Mouse (Mus musculus) stomach, embryonic 16.5 days (tissue): ENCODE measurements around the gene Ell2. TPM values are rescaled to one million over a fixed set of nuclear protein-coding genes. Genes with fewer than 3 reads are reported as not detected.

ENCODE experiments used
- ATAC-seq: fragments of 200-750 bp; cut with Nextera tagmentation; 2 replicates; pipeline ENCODE4 v1.8.0; 2017; ENCODE audit warnings: moderate number of reproducible peaks, moderate TSS enrichment; ENCODE audit not compliant: insufficient read depth, low FRiP score
- H3K27ac ChIP-seq: fragments of 300-500 bp; sonication (generic); 2 replicates; pipeline ENCODE4 v1.5.1; 2014; ENCODE audit warnings: low read length
- H3K27me3 ChIP-seq: fragments of 300-500 bp; sonication (generic); 2 replicates; pipeline ENCODE4 v1.6.1; 2014; ENCODE audit warnings: low read length, control low read depth, mixed read lengths; ENCODE audit not compliant: control insufficient read depth, insufficient read depth
- H3K36me3 ChIP-seq: fragments of 300-500 bp; sonication (generic); 2 replicates; pipeline ENCODE4 v1.6.1; 2014; ENCODE audit warnings: low read length; ENCODE audit not compliant: control insufficient read depth, insufficient read depth
- H3K4me1 ChIP-seq: fragments of 300-500 bp; sonication (generic); 2 replicates; pipeline ENCODE4 v1.6.1; 2014; ENCODE audit warnings: low read length, control low read depth, mixed read lengths; ENCODE audit not compliant: control insufficient read depth, insufficient read depth
- H3K4me2 ChIP-seq: fragments of 300-500 bp; sonication (generic); 2 replicates; pipeline ENCODE4 v1.6.1; 2014; ENCODE audit warnings: low read depth, low read length, mixed read lengths
- H3K4me3 ChIP-seq: fragments of 300-500 bp; sonication (generic); replicated peaks from 2 replicates; pipeline ENCODE4 v1.5.1; 2014; ENCODE audit warnings: mild to moderate bottlenecking, low read length
- H3K9ac ChIP-seq: fragments of 300-500 bp; sonication (generic); 2 replicates; pipeline ENCODE4 v1.6.1; 2014; ENCODE audit warnings: low read length
- H3K9me3 ChIP-seq: fragments of 300-500 bp; sonication (generic); replicated peaks from 2 replicates; pipeline ENCODE4 v1.6.1; 2016; ENCODE audit warnings: low read length, control low read depth; ENCODE audit not compliant: control insufficient read depth
- WGBS: fragments of 180-500 bp; shearing (Covaris S2); extraction: QIAGEN DNeasy Blood & Tissue Kit; methylation state at CpG from one replicate; pipeline ENCODE4 v1.1.7; 2014; 5-methylcytosine and 5-hydroxymethylcytosine counted together
- polyA plus RNA-seq: library from polyadenylated mRNA; unstranded; fragments of >200 nt; fragmentation: Nextera tagmentation; extraction: Ambion mirVana; gene quantifications from 2 replicates; pipeline ENCODE4 v1.2.1, GENCODE M21; 2015

Ell2 gene
- polyA plus RNA-seq, 1 experiment from 2014 or later = 19.4 TPM

DNA sequence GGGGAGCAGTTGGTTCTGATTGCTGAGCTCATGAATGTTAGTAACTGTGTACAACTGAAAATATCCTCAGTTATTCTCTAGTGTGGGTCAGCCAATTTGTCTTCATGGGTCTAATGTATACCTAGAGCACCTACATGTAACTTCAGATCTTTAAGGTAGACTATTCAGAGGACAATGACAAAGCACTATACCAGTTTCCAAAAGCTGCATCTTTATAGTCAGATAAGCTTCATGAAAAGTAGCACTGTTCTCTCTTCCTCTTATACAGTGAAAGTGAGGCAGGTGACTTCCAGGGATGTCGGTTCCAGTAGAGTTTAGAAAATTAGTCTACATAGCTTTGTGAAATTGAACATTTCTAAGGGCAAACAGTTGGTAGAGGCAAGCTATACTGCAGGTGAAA is 21.4 kb downstream of the Ell2 start:
- H3K36me3 ChIP-seq = no peaks in the 10 kb centered on the region
- no peaks in the 10 kb centered on the region for H3K27me3 ChIP-seq
- H3K4me2 ChIP-seq = no peak overlapping the region
- H3K4me3 ChIP-seq = no peak overlapping the region
- H3K9me3 ChIP-seq = no peaks in the 10 kb centered on the region
- ATAC-seq = no peak
- WGBS = 89% methylated on average over 1 of the region's 1 CpGs
- H3K4me1 ChIP-seq = no peaks in the 10 kb centered on the region
- no peak overlapping the region for H3K9ac ChIP-seq
- H3K27ac ChIP-seq = no peak overlapping the region

DNA sequence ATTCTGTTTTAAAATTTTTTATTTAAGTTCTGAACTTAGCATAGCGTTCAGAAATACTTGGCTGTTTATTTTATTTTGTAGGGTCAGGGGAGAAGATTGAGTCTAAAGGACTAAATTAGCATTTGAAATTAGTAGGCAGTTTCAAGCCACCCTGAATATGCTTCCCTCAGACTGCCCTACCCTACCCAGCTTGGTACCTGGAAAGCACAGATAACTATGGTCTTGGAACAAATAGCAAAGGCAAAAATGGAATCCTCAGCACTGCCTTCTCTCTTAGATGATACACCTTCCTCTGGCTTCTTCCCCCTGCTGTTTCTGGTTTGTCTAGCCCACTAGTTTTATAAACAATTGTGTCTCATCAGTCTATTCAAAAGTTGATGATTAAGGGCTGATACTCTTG is 23.3 kb downstream of the Ell2 start:
- Histone ChIP-seq H3K4me2 (no peak overlapping the region), H3K4me1 (no peaks in the 10 kb centered on the region), H3K4me3 (no peak overlapping the region), H3K27ac (no peak overlapping the region), H3K9me3 (no peaks in the 10 kb centered on the region), H3K36me3 (no peaks in the 10 kb centered on the region), H3K9ac (no peak overlapping the region), H3K27me3 (no peaks in the 10 kb centered on the region)
- ATAC-seq = no peak
- 69% methylated on average over 1 of the region's 1 CpGs for WGBS

DNA sequence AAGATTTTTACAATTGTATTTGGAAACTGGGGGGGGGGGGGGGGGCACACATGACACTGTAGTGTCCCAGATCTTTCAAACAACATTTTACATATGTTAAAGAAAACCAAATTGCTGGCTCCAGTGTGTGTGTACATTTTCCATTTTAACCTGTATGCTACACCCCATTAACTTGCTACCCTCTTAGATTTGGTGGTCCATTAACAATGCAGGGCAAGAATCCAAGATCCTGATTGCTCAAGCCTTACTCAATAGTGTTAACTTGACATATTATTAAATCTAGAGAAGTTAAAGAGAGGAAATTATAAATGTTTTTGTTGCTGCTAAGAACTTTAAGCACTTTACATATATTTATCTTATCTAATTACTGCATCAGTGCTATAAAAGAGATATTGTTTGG is 24.2 kb downstream of the Ell2 start:
- no peak overlapping the region for H3K4me3 ChIP-seq
- no peak for ATAC-seq

DNA sequence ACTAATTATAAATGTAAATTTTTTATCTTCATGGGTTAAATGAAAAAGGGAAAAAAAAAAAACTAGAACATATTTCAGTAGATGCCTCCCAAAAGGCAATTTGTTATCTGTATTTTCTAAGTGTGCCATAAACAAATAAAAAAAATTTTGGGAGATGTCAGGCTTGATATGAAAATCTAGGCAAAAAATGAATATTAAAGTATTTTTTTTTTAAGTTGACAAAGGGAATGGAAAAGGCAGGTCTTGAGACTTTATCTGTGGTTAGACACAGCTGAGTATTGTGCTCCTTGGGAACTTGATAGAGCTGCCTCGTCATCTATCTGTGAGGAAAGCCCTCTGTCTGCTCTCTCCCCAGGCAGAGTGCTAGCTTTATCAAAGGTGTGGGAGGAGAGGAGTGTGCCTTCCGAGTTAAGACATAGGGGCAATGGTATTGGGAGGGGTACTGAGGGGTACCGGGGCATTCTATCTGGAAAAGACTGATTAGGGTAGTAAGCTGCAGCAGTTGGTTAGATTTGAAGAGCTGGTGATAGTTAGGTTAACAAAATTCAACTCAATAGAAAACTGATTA is 27.1 kb downstream of the Ell2 start:
- Histone ChIP-seq H3K9me3 (no peaks in the 10 kb centered on the region), H3K36me3 (no peaks in the 10 kb centered on the region), H3K27ac (no peak overlapping the region), H3K4me3 (no peak overlapping the region), H3K4me2 (no peak overlapping the region), H3K4me1 (peaks cover 3% of the 10 kb centered on the region; the same call in 1 of the 2 replicates), H3K27me3 (no peaks in the 10 kb centered on the region), H3K9ac (no peak overlapping the region)
- 56% methylated on average over 3 of the region's 3 CpGs for WGBS
- peak; percentile 58 for ATAC-seq

More for the DNA sequence above, 24.2 kb downstream of the Ell2 start:
- Histone ChIP-seq H3K36me3 (no peaks in the 10 kb centered on the region), H3K9ac (no peak overlapping the region), H3K27ac (no peak overlapping the region), H3K4me2 (no peak overlapping the region), H3K9me3 (no peaks in the 10 kb centered on the region), H3K4me1 (no peaks in the 10 kb centered on the region), H3K27me3 (no peaks in the 10 kb centered on the region)

DNA sequence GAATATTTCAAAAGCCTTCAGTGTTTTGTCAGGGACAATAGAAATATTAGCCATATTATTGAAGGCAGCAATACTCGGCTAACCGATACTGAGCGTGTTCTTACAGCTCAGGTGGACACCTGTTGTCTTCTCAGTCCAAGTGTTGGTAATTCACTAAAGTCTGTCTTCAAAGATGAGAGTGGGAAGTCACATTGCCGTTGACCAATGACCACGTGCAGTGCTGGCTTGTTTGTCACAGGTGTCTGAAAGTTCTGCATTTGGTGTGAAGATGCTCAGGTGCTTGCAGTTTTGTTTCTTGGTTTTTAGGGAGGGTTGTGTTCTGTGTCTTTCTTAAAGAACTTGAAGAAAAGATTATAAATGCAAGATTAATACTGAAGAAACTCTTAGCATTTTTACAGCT is 27.7 kb downstream of the Ell2 start:
- no peaks in the 10 kb centered on the region for H3K9me3 ChIP-seq
- WGBS = 85% methylated on average over 5 of the region's 5 CpGs
- H3K9ac ChIP-seq = no peak overlapping the region
- peaks cover 9% of the 10 kb centered on the region for H3K4me1 ChIP-seq
- no peak overlapping the region for H3K4me2 ChIP-seq
- H3K36me3 ChIP-seq = no peaks in the 10 kb centered on the region
- no peak for ATAC-seq
- H3K4me3 ChIP-seq = no peak overlapping the region
- H3K27ac ChIP-seq = no peak overlapping the region
- H3K27me3 ChIP-seq = no peaks in the 10 kb centered on the region

DNA sequence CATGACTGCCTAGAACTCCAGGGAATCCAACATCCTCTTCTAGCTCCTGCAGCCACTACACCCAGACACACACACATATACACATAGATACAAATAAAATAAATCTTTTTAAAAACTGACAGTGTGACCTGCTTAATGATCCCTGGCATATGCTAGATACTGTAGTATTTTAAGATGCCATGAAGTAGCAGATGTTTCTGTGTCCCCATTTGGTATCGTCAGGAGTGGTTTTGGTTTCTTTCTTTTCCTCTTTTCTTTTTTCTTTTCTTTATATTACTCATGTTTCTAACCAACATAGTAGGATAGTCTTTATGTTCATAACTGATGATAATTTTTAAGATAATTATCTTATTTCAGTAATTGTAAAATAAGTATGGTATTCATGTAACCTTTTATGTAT is 29.0 kb downstream of the Ell2 start:
- no peak overlapping the region for H3K4me3 ChIP-seq
- no peak for ATAC-seq
- H3K9me3 ChIP-seq = no peaks in the 10 kb centered on the region
- peaks cover 14% of the 10 kb centered on the region for H3K4me1 ChIP-seq
- WGBS = 93% methylated on average over 1 of the region's 1 CpGs
- H3K9ac ChIP-seq = no peak overlapping the region
- no peak overlapping the region for H3K4me2 ChIP-seq
- no peaks in the 10 kb centered on the region for H3K27me3 ChIP-seq
- no peak overlapping the region for H3K27ac ChIP-seq
- no peaks in the 10 kb centered on the region for H3K36me3 ChIP-seq

DNA sequence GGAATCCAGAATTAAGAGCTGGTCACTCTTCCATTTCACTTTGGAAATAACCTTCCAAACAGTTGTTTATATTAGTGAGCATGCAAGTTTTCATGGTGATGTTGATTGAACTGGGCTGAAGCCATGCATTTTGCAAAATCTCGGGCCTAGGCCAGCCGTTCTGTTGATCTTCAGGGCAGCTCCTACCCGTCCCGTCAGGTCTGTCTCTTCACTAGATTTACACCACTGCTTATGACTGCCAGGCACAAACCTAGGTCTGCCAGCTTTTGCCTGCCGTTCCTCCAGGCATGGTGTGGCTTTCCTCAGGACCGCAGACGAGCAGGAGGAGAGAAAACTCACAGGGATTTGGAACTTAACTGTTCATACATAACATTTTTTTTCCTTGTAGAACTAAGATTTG is 31.4 kb downstream of the Ell2 start:
- Histone ChIP-seq H3K36me3 (no peaks in the 10 kb centered on the region), H3K9me3 (no peaks in the 10 kb centered on the region), H3K27ac (peak overlapping the region; percentile 42; the same call in 1 of the 2 replicates), H3K4me1 (peaks cover 14% of the 10 kb centered on the region), H3K9ac (no peak overlapping the region), H3K27me3 (no peaks in the 10 kb centered on the region), H3K4me3 (no peak overlapping the region), H3K4me2 (no peak overlapping the region)
- WGBS = 45% methylated on average over 7 of the region's 7 CpGs
- ATAC-seq = no peak

DNA sequence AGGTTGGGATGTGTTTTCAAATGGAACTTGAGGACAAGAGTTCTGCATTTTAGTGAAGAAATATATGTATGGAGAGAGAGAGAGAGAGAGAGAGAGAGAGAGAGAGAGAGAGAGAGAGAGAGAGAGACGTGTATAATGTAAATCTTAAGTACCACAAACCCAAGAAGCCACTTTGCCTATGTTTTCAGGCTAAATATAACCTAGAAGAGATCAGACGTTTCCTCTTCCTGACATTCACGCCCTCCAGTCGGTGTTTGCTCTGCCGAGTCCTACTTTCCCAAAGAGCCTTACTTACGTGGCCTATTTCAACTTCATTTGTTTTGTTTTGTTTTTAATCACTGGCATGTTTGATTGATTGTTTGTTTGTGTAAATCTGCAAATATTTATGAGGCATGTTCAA is 32.0 kb downstream of the Ell2 start:
- peaks cover 14% of the 10 kb centered on the region for H3K4me1 ChIP-seq
- no peak overlapping the region for H3K4me2 ChIP-seq
- WGBS = 20% methylated on average over 6 of the region's 6 CpGs

DNA sequence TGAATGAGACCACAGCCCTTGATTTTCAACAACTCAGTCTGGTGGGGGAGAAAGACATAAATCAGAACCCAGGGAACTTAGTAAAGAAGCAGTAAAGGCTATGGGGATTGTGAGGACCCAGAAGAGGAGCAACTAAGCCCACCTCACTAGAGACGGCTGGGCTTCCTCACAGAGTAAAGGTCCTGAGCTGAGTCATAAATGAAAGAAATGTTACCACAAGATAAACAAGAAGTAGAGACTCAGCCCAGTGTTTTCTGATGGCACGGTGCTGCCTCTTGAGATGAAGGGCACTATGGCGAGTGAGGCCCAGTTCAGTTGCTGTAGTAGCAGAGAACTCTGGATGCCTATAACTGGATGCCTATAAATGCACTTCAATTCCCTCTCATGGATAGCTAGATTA is 32.4 kb downstream of the Ell2 start:
- no peaks in the 10 kb centered on the region for H3K9me3 ChIP-seq
- H3K9ac ChIP-seq = no peak overlapping the region
- H3K36me3 ChIP-seq = no peaks in the 10 kb centered on the region
- H3K4me1 ChIP-seq = peaks cover 14% of the 10 kb centered on the region
- no peaks in the 10 kb centered on the region for H3K27me3 ChIP-seq
- WGBS = 47% methylated on average over 3 of the region's 3 CpGs
- ATAC-seq = 0 out of 2 replicates have a peak, but pooled peaks have one; percentile 40
- H3K4me3 ChIP-seq = no peak overlapping the region
- no peak overlapping the region for H3K27ac ChIP-seq
- H3K4me2 ChIP-seq = no peak overlapping the region

More for the DNA sequence above, 32.0 kb downstream of the Ell2 start:
- Histone ChIP-seq H3K27me3 (no peaks in the 10 kb centered on the region), H3K9ac (no peak overlapping the region), H3K4me3 (no peak overlapping the region), H3K36me3 (no peaks in the 10 kb centered on the region), H3K9me3 (no peaks in the 10 kb centered on the region), H3K27ac (no peak overlapping the region)
- no peak for ATAC-seq

DNA sequence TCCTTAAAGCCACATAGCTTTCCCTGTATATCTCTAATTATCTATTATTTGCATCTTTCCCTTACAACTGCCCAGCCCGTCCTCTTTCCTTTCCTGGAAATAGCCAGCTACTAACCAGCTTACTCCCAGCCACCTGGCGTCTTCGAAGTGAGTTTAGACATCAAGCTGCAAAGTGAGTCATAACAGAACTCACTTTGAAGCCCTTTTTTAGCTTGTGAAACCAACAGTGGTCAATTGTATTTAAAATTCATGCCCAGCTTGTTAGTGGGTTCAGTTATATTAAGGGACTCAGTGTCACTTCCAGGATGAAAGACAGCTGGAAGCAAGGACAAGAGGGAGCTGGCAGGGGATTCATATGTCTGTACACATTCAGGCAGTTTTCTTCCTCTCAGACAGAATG is 33.5 kb downstream of the Ell2 start:
- no peaks in the 10 kb centered on the region for H3K27me3 ChIP-seq
- 31% methylated on average over 3 of the region's 3 CpGs for WGBS
- H3K9ac ChIP-seq = no peak overlapping the region
- H3K4me2 ChIP-seq = no peak overlapping the region
- H3K4me1 ChIP-seq = peaks cover 14% of the 10 kb centered on the region
- no peaks in the 10 kb centered on the region for H3K9me3 ChIP-seq
- no peak overlapping the region for H3K4me3 ChIP-seq
- no peaks in the 10 kb centered on the region for H3K36me3 ChIP-seq
- H3K27ac ChIP-seq = no peak overlapping the region
- no peak for ATAC-seq
